23 mouse cellular contexts compared by ENCODE assay signal in genomic region chr7:30943909-30944635, GRCm38 (mm10). TPM values are rescaled to one million over a fixed set of nuclear protein-coding genes. Genes with fewer than 3 reads are reported as not detected.
DNase-seq lines count a peak whose midpoint lies in the region; ATAC-seq and TF ChIP-seq lines count a peak whose summit lies in the region.
"Had no signal": no experiment of that assay in that cellular context is flagged by ENCODE, and none has a peak within 500 bp of the region (broad histone marks: within the 10 kb centered on the region; RNA-seq: fewer than 3 reads in every experiment).

TSS of gene Hamp (minus strand) at chr7:30944032.

- no peak for TF ChIP-seq POLR2A in lung, adult 2 months (IDR thresholded peaks at IDR 0.05; ENCODE audit: borderline replicate concordance, extremely low read depth, low read depth, low read length)

- no peak for DNase-seq in adrenal gland, adult 2 months
- DNase-seq in adrenal gland, postnatal 14 days, result no peak
- DNase-seq in heart, postnatal 25 days (ENCODE audit: low spot score), result no peak
- no peak for DNase-seq in heart, postnatal 14 days
- DNase-seq in lung, adult 2 months, result no peak
- no peak for DNase-seq in lung, postnatal 10 days
- no peak for DNase-seq in midbrain, embryonic 10.5 days (ENCODE audit: low spot score)
- DNase-seq: cerebellum, adult 11-12 months; cerebellum, postnatal 25 days; kidney, adult 11 months; kidney, postnatal 14 days; lung, postnatal 14 days; right cerebral cortex, postnatal 25 days; thymus, postnatal 14 days had no signal

- H3K27ac ChIP-seq in midbrain, embryonic 10.5 days (replicated peaks), result no peak within 1 kb of the TSS
- H3K27ac ChIP-seq: forebrain, embryonic 13.5 days; limb, embryonic 13.5 days; neural tube, embryonic 12.5 days had no signal

- H3K9me3 ChIP-seq in midbrain, embryonic 10.5 days (replicated peaks), result no peaks in the 10 kb centered on the region
- H3K9me3 ChIP-seq: forebrain, embryonic 13.5 days; G1E; limb, embryonic 13.5 days; megakaryocyte, embryonic 14.5 days; neural tube, embryonic 12.5 days had no signal

- H3K4me3 ChIP-seq in lung, adult 2 months (replicated peaks; ENCODE audit: extremely low read depth, low read depth, low read length), result no peak within 1 kb of the TSS
- H3K4me3 ChIP-seq in midbrain, embryonic 10.5 days, result no peak within 1 kb of the TSS
- H3K4me3 ChIP-seq: forebrain, embryonic 13.5 days; limb, embryonic 13.5 days; megakaryocyte, embryonic 14.5 days; neural tube, embryonic 12.5 days had no signal

- H3K36me3 ChIP-seq in midbrain, embryonic 10.5 days, result peaks cover 32% of the 10 kb centered on the region

- 54% methylated on average over 9 of the region's 9 CpGs for WGBS in lung, adult 2 months
- WGBS in midbrain, embryonic 10.5 days, result 74% methylated on average over 9 of the region's 9 CpGs

- H3K27me3 ChIP-seq in midbrain, embryonic 10.5 days (ENCODE audit: low read depth, poor library complexity, severe bottlenecking), result no peaks in the 10 kb centered on the region
- H3K27me3 ChIP-seq: forebrain, embryonic 13.5 days; limb, embryonic 13.5 days; megakaryocyte, embryonic 14.5 days; neural tube, embryonic 12.5 days had no signal

- no peak for TF ChIP-seq CTCF in lung, adult 2 months (IDR thresholded peaks at IDR 0.05; ENCODE audit: insufficient read depth, low read length)

- ATAC-seq in megakaryocyte-erythroid progenitor cell, adult 5-6 weeks (replicated peaks; ENCODE audit: low FRiP score, low TSS enrichment, poor library complexity, severe bottlenecking), result 0 out of 2 replicates have a peak, but pooled peaks have one; percentile 15
- ATAC-seq: CD4-positive, CD25-positive, alpha-beta regulatory T cell, adult 4 months; forebrain, embryonic 13.5 days had no signal

- H3K4me1 ChIP-seq in lung, adult 2 months (ENCODE audit: control insufficient read depth, insufficient read depth, low read length), result no peaks in the 10 kb centered on the region
- H3K4me1 ChIP-seq in midbrain, embryonic 10.5 days, result no peaks in the 10 kb centered on the region
- H3K4me1 ChIP-seq: forebrain, embryonic 13.5 days; limb, embryonic 13.5 days; neural tube, embryonic 12.5 days had no signal

- intact Hi-C loops in heart, postnatal 25 days (cut with DNase I), result no loop called here
- intact Hi-C loops in heart, postnatal 14 days (cut with DNase I), result no loop called here

RNA-seq across cellular contexts. Expression of gene Hamp, which starts in this region (rescaled TPM):
- 10 to 100 TPM in 1 of 2 experiments, not detected in 1; 49.9 TPM for total RNA-seq in adrenal gland, adult 2 months (2021)
- 63.2 and 115 TPM in 2 replicates for polyA plus RNA-seq in adrenal gland, adult 2 months (2012; rRNA removed)
- 4.3 TPM in 1 of 2 replicates, not detected in the other for total RNA-seq in adrenal gland, postnatal 14 days (2021)
- 10 to 100 TPM; 16.8 to 34.4 TPM for total RNA-seq in heart, postnatal 25 days (2021)
- total RNA-seq in heart, postnatal 14 days (2021), result 10 to 100 TPM in 1 of 2 experiments, 1 to 10 TPM in 1; 5.1 to 28.3 TPM
- polyA plus RNA-seq in lung, adult 2 months (2012; rRNA removed), result 34.5 and 45.7 TPM in 2 replicates
- not detected in 2 replicates for total RNA-seq in megakaryocyte-erythroid progenitor cell, adult 5-6 weeks (2014; fragmentation: Nextera tagmentation)
- not detected in 2 replicates for total RNA-seq in megakaryocyte-erythroid progenitor cell, adult 5-6 weeks (2017)
- polyA plus RNA-seq in midbrain, embryonic 10.5 days (2016; fragmentation: Nextera tagmentation; extraction: Ambion mirVana), result not detected in 2 replicates
- total RNA-seq: G1E; hematopoietic stem cell, adult 5-6 weeks; monocyte, adult 5-6 weeks had no signal
- polyA plus RNA-seq: CD4-positive, CD25-positive, alpha-beta regulatory T cell, adult 4 months; forebrain, embryonic 13.5 days; G1E; limb, embryonic 13.5 days; neural tube, embryonic 12.5 days had no signal

Comparison
In these comparisons a context has a peak if more than half of its experiments do, and no peak if none do; other contexts are left out.
1. RNA of gene Hamp (polyA plus RNA-seq): 63.2 to 115 TPM in adrenal gland, adult 2 months and 34.5 to 45.7 TPM in lung, adult 2 months; not detected in midbrain, embryonic 10.5 days; every median in the first group is over 10 times any median in the second.
2. Peak in ATAC-seq in megakaryocyte-erythroid progenitor cell, adult 5-6 weeks; RNA of the gene not detected or under 1 TPM.